Mouse (Mus musculus) brain, embryonic 14.5 days (tissue): ENCODE results near the gene Sema4c.

Experiments used
- CTCF ChIP-seq: fragments of 200-500 bp; IDR thresholded peaks from 2 replicates; pipeline ENCODE4 v1.5.1; 2012; ENCODE audit warnings: inconsistent platforms, mild to moderate bottlenecking, moderate library complexity, borderline replicate concordance; ENCODE audit not compliant: insufficient read depth, insufficient read length; ENCODE audit errors: extremely low read depth
- POLR2A ChIP-seq: fragments of 200-500 bp; IDR thresholded peaks from 2 replicates; pipeline ENCODE4 v1.6.1; 2012; ENCODE audit warnings: mild to moderate bottlenecking, inconsistent platforms, borderline replicate concordance; ENCODE audit not compliant: poor library complexity, insufficient read depth, insufficient read length, severe bottlenecking; ENCODE audit errors: extremely low read depth

DNA sequence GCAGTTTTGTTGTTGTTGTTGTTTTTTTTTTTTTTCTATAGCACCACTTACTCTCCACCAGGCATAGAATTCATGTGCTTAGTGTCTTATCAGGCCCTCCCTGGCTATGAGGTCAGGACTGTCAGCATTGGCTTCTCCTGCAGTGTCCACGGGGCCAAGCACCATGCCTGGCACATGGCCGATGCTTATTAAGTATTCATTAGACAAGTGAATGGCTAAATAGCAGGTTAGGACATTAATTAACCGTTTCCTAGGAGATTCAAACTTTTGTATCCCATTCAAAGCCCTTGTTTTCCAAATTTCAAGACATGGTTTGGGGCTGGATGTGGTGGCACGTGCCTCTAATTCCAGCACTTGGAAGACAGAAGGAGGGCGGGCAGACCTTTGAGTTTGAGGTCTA, 23.1 kb upstream of the Sema4c start:
- TF ChIP-seq POLR2A: no peak
- TF ChIP-seq CTCF: no peak
